Mouse (Mus musculus) heart, embryonic 11.5 days (tissue): ENCODE data around the gene Thsd4. TPM values are rescaled to one million over a fixed set of nuclear protein-coding genes. Genes with fewer than 3 reads are reported as not detected.

ENCODE experiments used
- ATAC-seq: fragments of 200-750 bp; cut with Nextera tagmentation; replicated peaks from 2 replicates; pipeline ENCODE4 v1.8.0; 2017; ENCODE audit warnings: moderate library complexity; ENCODE audit not compliant: insufficient number of reproducible peaks, low FRiP score, low TSS enrichment
- H3K27ac ChIP-seq: fragments of 300-500 bp; sonication (generic); 2 replicates; pipeline ENCODE4 v1.5.1; 2014; ENCODE audit warnings: mild to moderate bottlenecking, low read depth, low read length
- H3K27me3 ChIP-seq: fragments of 300-500 bp; sonication (generic); 2 replicates; pipeline ENCODE4 v1.6.1; 2014; ENCODE audit warnings: mild to moderate bottlenecking, low read length, mixed read lengths; ENCODE audit not compliant: control insufficient read depth, insufficient read depth
- H3K36me3 ChIP-seq: fragments of 300-500 bp; sonication (generic); 2 replicates; pipeline ENCODE4 v1.6.1; 2014; ENCODE audit warnings: mild to moderate bottlenecking, low read length, moderate library complexity, mixed read lengths; ENCODE audit not compliant: control insufficient read depth, insufficient read depth
- H3K4me1 ChIP-seq: fragments of 300-500 bp; sonication (generic); 2 replicates; pipeline ENCODE4 v1.6.1; 2014; ENCODE audit warnings: low read length; ENCODE audit not compliant: control insufficient read depth, insufficient read depth
- H3K4me2 ChIP-seq: fragments of 300-500 bp; sonication (generic); 2 replicates; pipeline ENCODE4 v1.6.1; 2014; ENCODE audit warnings: mild to moderate bottlenecking, moderate library complexity
- H3K4me3 ChIP-seq: fragments of 300-500 bp; sonication (generic); 2 replicates; pipeline ENCODE4 v1.5.1; 2014; ENCODE audit warnings: low read depth, low read length
- H3K9ac ChIP-seq: fragments of 300-500 bp; sonication (generic); 2 replicates; pipeline ENCODE4 v1.6.1; 2014; ENCODE audit warnings: mild to moderate bottlenecking, low read depth, low read length, moderate library complexity
- H3K9me3 ChIP-seq: fragments of 300-500 bp; sonication (generic); replicated peaks from 2 replicates; pipeline ENCODE4 v1.6.1; 2016; ENCODE audit warnings: low read length; ENCODE audit not compliant: control insufficient read depth
- WGBS: fragments of 180-500 bp; shearing (Covaris S2); extraction: QIAGEN DNeasy Blood & Tissue Kit; methylation state at CpG from one replicate; pipeline ENCODE4 v1.1.7; 2014; ENCODE audit not compliant: insufficient replicate concordance; 5-methylcytosine and 5-hydroxymethylcytosine counted together
- polyA plus RNA-seq: library from polyadenylated mRNA; unstranded; fragments of >200 nt; fragmentation: Nextera tagmentation; extraction: Ambion mirVana; gene quantifications from 2 replicates; pipeline ENCODE4 v1.2.1, GENCODE M21; 2014

Gene Thsd4
- polyA plus RNA-seq, 1 experiment from 2014 or later: 14.6 TPM

DNA sequence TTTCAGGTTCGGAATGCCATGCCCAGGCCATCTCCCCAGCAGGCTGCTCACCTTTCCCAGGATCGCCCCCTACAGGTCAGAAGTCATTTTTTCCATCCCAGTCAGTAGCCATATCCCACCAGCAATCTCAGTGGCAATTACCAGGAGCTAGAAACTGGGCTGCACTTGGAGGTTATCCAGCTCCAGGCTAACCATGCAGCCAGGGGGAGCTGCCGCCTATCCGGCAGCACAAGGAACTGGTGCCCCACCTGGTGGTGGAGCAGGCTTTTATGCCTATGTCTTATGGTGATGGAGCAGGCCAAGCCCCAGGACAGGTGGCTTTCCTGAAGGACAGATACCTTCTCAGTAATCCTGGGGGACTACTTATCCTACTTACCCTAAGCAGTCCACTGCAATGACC, 26.3 kb upstream of the Thsd4 start:
- Histone ChIP-seq H3K4me3 (no peak overlapping the region), H3K4me2 (no peak overlapping the region), H3K27ac (no peak overlapping the region), H3K9me3 (no peaks in the 10 kb centered on the region), H3K27me3 (no peaks in the 10 kb centered on the region), H3K9ac (no peak overlapping the region), H3K36me3 (no peaks in the 10 kb centered on the region), H3K4me1 (0 out of 2 replicates have a peak, but pooled peaks cover 4% of the 10 kb centered on the region)
- ATAC-seq: no peak
- WGBS: 20% methylated on average over 4 of the region's 4 CpGs

DNA sequence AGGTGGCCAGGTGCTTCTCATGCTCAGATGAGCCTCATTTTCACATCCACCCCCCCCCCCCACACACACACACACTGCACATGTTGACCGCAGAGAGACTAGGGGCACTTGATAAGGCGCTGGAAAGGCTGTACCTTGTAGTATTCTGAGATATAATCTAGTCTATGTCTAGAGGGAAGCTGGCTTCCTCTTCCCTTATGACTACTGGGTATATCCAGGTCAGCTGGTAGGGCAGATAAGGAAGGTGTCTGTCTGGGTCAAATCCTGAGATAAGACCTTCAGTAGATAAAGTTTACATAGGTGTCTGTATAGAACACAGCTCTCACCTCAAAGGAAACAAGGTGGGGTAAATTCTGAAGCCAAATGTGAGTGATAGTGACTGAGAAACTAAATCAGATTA, 24.3 kb upstream of the Thsd4 start:
- Histone ChIP-seq H3K27ac (no peak overlapping the region), H3K4me1 (0 out of 2 replicates have a peak, but pooled peaks cover 4% of the 10 kb centered on the region), H3K27me3 (no peaks in the 10 kb centered on the region), H3K36me3 (no peaks in the 10 kb centered on the region), H3K4me3 (no peak overlapping the region), H3K9ac (no peak overlapping the region), H3K4me2 (no peak overlapping the region), H3K9me3 (no peaks in the 10 kb centered on the region)
- WGBS: 54% methylated on average over 2 of the region's 2 CpGs
- no peak for ATAC-seq

GRCm38 (mm10) chr9:60545361-60546096, 23.7 kb upstream of the Thsd4 start:
- Histone ChIP-seq H3K4me3 (no peak overlapping the region), H3K4me2 (0 out of 2 replicates have a peak overlapping the region, but pooled peaks have one; percentile 7), H3K36me3 (no peaks in the 10 kb centered on the region), H3K27ac (no peak overlapping the region), H3K27me3 (no peaks in the 10 kb centered on the region), H3K9ac (no peak overlapping the region), H3K4me1 (0 out of 2 replicates have a peak, but pooled peaks cover 4% of the 10 kb centered on the region), H3K9me3 (no peaks in the 10 kb centered on the region)
- WGBS: 58% methylated on average over 13 of the region's 13 CpGs
- no peak for ATAC-seq

DNA sequence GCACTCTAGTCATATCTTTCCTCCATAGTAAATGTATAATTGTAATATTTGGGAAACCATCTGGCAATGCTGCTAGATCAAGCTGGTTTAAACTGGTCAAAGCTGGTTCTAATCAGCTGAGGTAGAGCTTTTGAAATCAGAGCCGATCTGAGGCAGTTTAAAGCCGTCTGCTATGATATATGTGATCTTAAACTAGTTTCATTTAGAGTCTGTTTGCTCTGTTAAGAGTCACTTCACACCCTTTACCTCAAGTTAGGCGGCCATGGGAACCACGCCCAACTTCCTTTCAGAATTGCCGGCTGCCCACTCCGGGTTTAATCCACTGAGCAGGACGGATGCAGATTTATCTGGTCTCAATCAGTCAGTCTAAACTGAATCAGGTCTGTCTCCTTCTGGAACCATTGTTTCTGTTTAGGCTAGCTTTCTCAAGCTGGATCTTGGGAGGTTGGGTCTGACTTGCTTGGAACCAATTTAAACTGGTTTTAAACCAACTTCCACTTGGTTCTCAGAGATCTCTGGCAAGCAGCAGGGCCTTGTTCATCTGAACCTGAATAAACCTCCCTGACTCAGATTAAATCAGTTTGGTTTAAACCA, 21.7 kb upstream of the Thsd4 start:
- H3K4me3 ChIP-seq: no peak overlapping the region
- no peak overlapping the region for H3K9ac ChIP-seq
- no peak for ATAC-seq
- H3K4me1 ChIP-seq: 0 out of 2 replicates have a peak, but pooled peaks cover 4% of the 10 kb centered on the region
- H3K27ac ChIP-seq: no peak overlapping the region
- no peaks in the 10 kb centered on the region for H3K9me3 ChIP-seq
- H3K36me3 ChIP-seq: no peaks in the 10 kb centered on the region
- no peaks in the 10 kb centered on the region for H3K27me3 ChIP-seq
- WGBS: 68% methylated on average over 7 of the region's 7 CpGs
- no peak overlapping the region for H3K4me2 ChIP-seq

- Histone ChIP-seq H3K4me3 (no peak overlapping the region), H3K4me1 (peaks cover 26% of the 10 kb centered on the region), H3K27me3 (no peaks in the 10 kb centered on the region), H3K27ac (no peak overlapping the region), H3K9me3 (no peaks in the 10 kb centered on the region), H3K4me2 (no peak overlapping the region), H3K36me3 (no peaks in the 10 kb centered on the region), H3K9ac (no peak overlapping the region)
- WGBS: 80% methylated on average over 12 of the region's 12 CpGs
- no peak for ATAC-seq
Measured at GRCm38 (mm10) chr9:60530310-60530709, 8.5 kb upstream of the Thsd4 start.

- peaks cover 32% of the 10 kb centered on the region for H3K4me1 ChIP-seq
- H3K4me3 ChIP-seq: no peak overlapping the region
- no peaks in the 10 kb centered on the region for H3K36me3 ChIP-seq
- no peaks in the 10 kb centered on the region for H3K9me3 ChIP-seq
- no peak overlapping the region for H3K4me2 ChIP-seq
- WGBS: 65% methylated on average over 10 of the region's 10 CpGs
- no peak for ATAC-seq
- H3K27me3 ChIP-seq: no peaks in the 10 kb centered on the region
- no peak overlapping the region for H3K9ac ChIP-seq
- H3K27ac ChIP-seq: peak overlapping the region; percentile 32; the same call in 1 of the 2 replicates
Measured at GRCm38 (mm10) chr9:60529348-60530243, 7.8 kb upstream of the Thsd4 start.

- Histone ChIP-seq H3K27me3 (no peaks in the 10 kb centered on the region), H3K4me3 (no peak overlapping the region), H3K9ac (no peak overlapping the region), H3K27ac (no peak overlapping the region), H3K36me3 (no peaks in the 10 kb centered on the region), H3K4me2 (no peak overlapping the region), H3K9me3 (no peaks in the 10 kb centered on the region), H3K4me1 (peaks cover 32% of the 10 kb centered on the region)
- no peak for ATAC-seq
- 74% methylated on average over 3 of the region's 3 CpGs for WGBS
Measured at GRCm38 (mm10) chr9:60528269-60528668, 6.4 kb upstream of the Thsd4 start.

GRCm38 (mm10) chr9:60527836-60528235, 6.0 kb upstream of the Thsd4 start:
- Histone ChIP-seq H3K4me2 (no peak overlapping the region), H3K36me3 (no peaks in the 10 kb centered on the region), H3K27ac (no peak overlapping the region; the same call in 1 of the 2 replicates), H3K4me1 (peaks cover 32% of the 10 kb centered on the region), H3K9me3 (no peaks in the 10 kb centered on the region), H3K27me3 (no peaks in the 10 kb centered on the region), H3K9ac (no peak overlapping the region), H3K4me3 (no peak overlapping the region)
- no peak for ATAC-seq
- WGBS: 83% methylated on average over 2 of the region's 2 CpGs
